Mouse (Mus musculus): ENCODE results near the gene Nfasc. TPM values are rescaled to one million over a fixed set of nuclear protein-coding genes. Genes with fewer than 3 reads are reported as not detected.

Nfasc gene
- polyA plus RNA-seq, 1 experiment from 2014 or later: 0.14 TPM

- 34% methylated on average over 7 of the region's 7 CpGs for WGBS
- ATAC-seq (replicated peaks; ENCODE audit: low FRiP score): no peak
- no peak for DNase-seq (ENCODE audit: low spot score)
- Histone ChIP-seq H3K9ac (ENCODE audit: low read depth, low read length) (no peak overlapping the region), H3K36me3 (ENCODE audit: control insufficient read depth, insufficient read depth, low read length) (no peaks in the 10 kb centered on the region), H3K4me1 (replicated peaks; ENCODE audit: control insufficient read depth, insufficient read depth, low read length) (no peaks in the 10 kb centered on the region; the same call in 1 of the 2 replicates), H3K27ac (ENCODE audit: low read depth, low read length) (no peak overlapping the region), H3K9me3 (ENCODE audit: control insufficient read depth, low read length) (no peaks in the 10 kb centered on the region), H3K27me3 (replicated peaks; ENCODE audit: control insufficient read depth, insufficient read depth, low read length) (no peaks in the 10 kb centered on the region; the same call in none of the 2 replicates), H3K4me2 (no peak overlapping the region), H3K4me3 (ENCODE audit: low read depth, low read length) (no peak overlapping the region)
Measured at GRCm38 (mm10) chr1:132565766-132566165, 175.8 kb downstream of the Nfasc start.

- Histone ChIP-seq H3K36me3 (ENCODE audit: control insufficient read depth, insufficient read depth, low read length) (no peaks in the 10 kb centered on the region), H3K9ac (ENCODE audit: low read depth, low read length) (no peak overlapping the region), H3K9me3 (ENCODE audit: control insufficient read depth, low read length) (no peaks in the 10 kb centered on the region), H3K4me1 (replicated peaks; ENCODE audit: control insufficient read depth, insufficient read depth, low read length) (no peaks in the 10 kb centered on the region; the same call in 1 of the 2 replicates), H3K27ac (ENCODE audit: low read depth, low read length) (no peak overlapping the region), H3K27me3 (replicated peaks; ENCODE audit: control insufficient read depth, insufficient read depth, low read length) (peaks cover 5% of the 10 kb centered on the region), H3K4me2 (no peak overlapping the region), H3K4me3 (ENCODE audit: low read depth, low read length) (no peak overlapping the region)
- no peak for ATAC-seq (replicated peaks; ENCODE audit: low FRiP score)
- DNase-seq (ENCODE audit: low spot score): no peak
- 26% methylated on average over 6 of the region's 6 CpGs for WGBS
Measured at GRCm38 (mm10) chr1:132564946-132565345, 176.7 kb downstream of the Nfasc start.

- H3K27me3 ChIP-seq (replicated peaks; ENCODE audit: control insufficient read depth, insufficient read depth, low read length): peaks cover 10% of the 10 kb centered on the region
- no peak overlapping the region for H3K27ac ChIP-seq (ENCODE audit: low read depth, low read length)
- no peak overlapping the region for H3K4me2 ChIP-seq
- no peaks in the 10 kb centered on the region for H3K36me3 ChIP-seq (ENCODE audit: control insufficient read depth, insufficient read depth, low read length)
- 35% methylated on average over 10 of the region's 10 CpGs for WGBS
- no peak for ATAC-seq (replicated peaks; ENCODE audit: low FRiP score)
- peaks cover 8% of the 10 kb centered on the region; the same call in 1 of the 2 replicates for H3K4me1 ChIP-seq (replicated peaks; ENCODE audit: control insufficient read depth, insufficient read depth, low read length)
- no peak overlapping the region for H3K4me3 ChIP-seq (ENCODE audit: low read depth, low read length)
- no peaks in the 10 kb centered on the region for H3K9me3 ChIP-seq (ENCODE audit: control insufficient read depth, low read length)
- no peak overlapping the region for H3K9ac ChIP-seq (ENCODE audit: low read depth, low read length)
- no peak for DNase-seq (ENCODE audit: low spot score)
Measured at GRCm38 (mm10) chr1:132562337-132562795, 179.2 kb downstream of the Nfasc start.

- ATAC-seq (replicated peaks; ENCODE audit: low FRiP score): no peak
- Histone ChIP-seq H3K36me3 (ENCODE audit: control insufficient read depth, insufficient read depth, low read length) (no peaks in the 10 kb centered on the region), H3K27ac (ENCODE audit: low read depth, low read length) (no peak overlapping the region), H3K27me3 (replicated peaks; ENCODE audit: control insufficient read depth, insufficient read depth, low read length) (peaks cover 10% of the 10 kb centered on the region), H3K9me3 (ENCODE audit: control insufficient read depth, low read length) (no peaks in the 10 kb centered on the region), H3K4me1 (replicated peaks; ENCODE audit: control insufficient read depth, insufficient read depth, low read length) (peaks cover 8% of the 10 kb centered on the region; the same call in 1 of the 2 replicates), H3K9ac (ENCODE audit: low read depth, low read length) (no peak overlapping the region), H3K4me2 (no peak overlapping the region), H3K4me3 (ENCODE audit: low read depth, low read length) (no peak overlapping the region)
- DNase-seq (ENCODE audit: low spot score): no peak
- WGBS: 65% methylated on average over 8 of the region's 8 CpGs
Measured at GRCm38 (mm10) chr1:132560907-132561700, 180.5 kb downstream of the Nfasc start.

- Histone ChIP-seq H3K4me1 (replicated peaks; ENCODE audit: control insufficient read depth, insufficient read depth, low read length) (peaks cover 8% of the 10 kb centered on the region; the same call in 1 of the 2 replicates), H3K9me3 (ENCODE audit: control insufficient read depth, low read length) (no peaks in the 10 kb centered on the region), H3K4me2 (no peak overlapping the region), H3K27me3 (replicated peaks; ENCODE audit: control insufficient read depth, insufficient read depth, low read length) (peaks cover 10% of the 10 kb centered on the region), H3K9ac (ENCODE audit: low read depth, low read length) (no peak overlapping the region), H3K36me3 (ENCODE audit: control insufficient read depth, insufficient read depth, low read length) (no peaks in the 10 kb centered on the region), H3K27ac (ENCODE audit: low read depth, low read length) (no peak overlapping the region), H3K4me3 (ENCODE audit: low read depth, low read length) (no peak overlapping the region)
- ATAC-seq (replicated peaks; ENCODE audit: low FRiP score): no peak
- DNase-seq (ENCODE audit: low spot score): no peak
- WGBS: 19% methylated on average over 6 of the region's 6 CpGs
Measured at GRCm38 (mm10) chr1:132559045-132559444, 182.6 kb downstream of the Nfasc start.

- 27% methylated on average over 9 of the region's 9 CpGs for WGBS
- Histone ChIP-seq H3K36me3 (ENCODE audit: control insufficient read depth, insufficient read depth, low read length) (no peaks in the 10 kb centered on the region), H3K4me3 (ENCODE audit: low read depth, low read length) (no peak overlapping the region), H3K4me2 (no peak overlapping the region), H3K9ac (ENCODE audit: low read depth, low read length) (no peak overlapping the region), H3K27me3 (replicated peaks; ENCODE audit: control insufficient read depth, insufficient read depth, low read length) (peaks cover 10% of the 10 kb centered on the region), H3K4me1 (replicated peaks; ENCODE audit: control insufficient read depth, insufficient read depth, low read length) (peaks cover 8% of the 10 kb centered on the region; the same call in 1 of the 2 replicates), H3K27ac (ENCODE audit: low read depth, low read length) (no peak overlapping the region), H3K9me3 (ENCODE audit: control insufficient read depth, low read length) (no peaks in the 10 kb centered on the region)
- ATAC-seq (replicated peaks; ENCODE audit: low FRiP score) (no peak; the same call in 1 of the 2 replicates), DNase-seq (ENCODE audit: low spot score) (no peak)
Measured at GRCm38 (mm10) chr1:132557901-132558631, 183.5 kb downstream of the Nfasc start.

GRCm38 (mm10) chr1:132543789-132544188, 197.8 kb downstream of the Nfasc start:
- DNase-seq (ENCODE audit: low spot score) (no peak), ATAC-seq (replicated peaks; ENCODE audit: low FRiP score) (no peak)
- H3K9ac ChIP-seq (ENCODE audit: low read depth, low read length): no peak overlapping the region
- no peaks in the 10 kb centered on the region for H3K36me3 ChIP-seq (ENCODE audit: control insufficient read depth, insufficient read depth, low read length)
- peaks cover 3% of the 10 kb centered on the region; the same call in 1 of the 2 replicates for H3K4me1 ChIP-seq (replicated peaks; ENCODE audit: control insufficient read depth, insufficient read depth, low read length)
- H3K4me3 ChIP-seq (ENCODE audit: low read depth, low read length): no peak overlapping the region
- no peak overlapping the region for H3K27ac ChIP-seq (ENCODE audit: low read depth, low read length)
- no peaks in the 10 kb centered on the region for H3K9me3 ChIP-seq (ENCODE audit: control insufficient read depth, low read length)
- no peak overlapping the region for H3K4me2 ChIP-seq
- 69% methylated on average over 8 of the region's 8 CpGs for WGBS
- peaks cover 61% of the 10 kb centered on the region for H3K27me3 ChIP-seq (replicated peaks; ENCODE audit: control insufficient read depth, insufficient read depth, low read length)

GRCm38 (mm10) chr1:132542762-132543306, 198.8 kb downstream of the Nfasc start, which contains the start of gene Cntn2:
Gene Cntn2 (minus strand): TSS chr1:132543256.
- Histone ChIP-seq H3K36me3 (ENCODE audit: control insufficient read depth, insufficient read depth, low read length) (no peaks in the 10 kb centered on the region), H3K27me3 (replicated peaks; ENCODE audit: control insufficient read depth, insufficient read depth, low read length) (peaks cover 63% of the 10 kb centered on the region), H3K27ac (ENCODE audit: low read depth, low read length) (no peak within 1 kb of the TSS), H3K4me1 (replicated peaks; ENCODE audit: control insufficient read depth, insufficient read depth, low read length) (peaks cover 3% of the 10 kb centered on the region; the same call in 1 of the 2 replicates), H3K9me3 (ENCODE audit: control insufficient read depth, low read length) (no peaks in the 10 kb centered on the region), H3K4me2 (peak within 1 kb of the TSS; percentile 38), H3K4me3 (ENCODE audit: low read depth, low read length) (no peak within 1 kb of the TSS), H3K9ac (ENCODE audit: low read depth, low read length) (no peak within 1 kb of the TSS)
- no peak for DNase-seq (ENCODE audit: low spot score)
- 3% methylated on average over 30 of the region's 30 CpGs for WGBS
- ATAC-seq (replicated peaks; ENCODE audit: low FRiP score): no peak
